Mouse (Mus musculus): Measurements from ENCODE around the gene Ubash3b.

The Ubash3b gene

GRCm38 (mm10) chr9:41162363-41162762, 866 bp upstream of the Ubash3b start:
- DNase-seq: no peak

GRCm38 (mm10) chr9:41160536-41161176, 841 bp downstream of the Ubash3b start:
- DNase-seq: no peak

GRCm38 (mm10) chr9:41159223-41159622, 2.3 kb downstream of the Ubash3b start:
- no peak for DNase-seq

GRCm38 (mm10) chr9:41157872-41158567, 3.5 kb downstream of the Ubash3b start:
- no peak for DNase-seq

- DNase-seq: peak; percentile 58
Observed at GRCm38 (mm10) chr9:41157020-41157871, 4.3 kb downstream of the Ubash3b start.

DNA sequence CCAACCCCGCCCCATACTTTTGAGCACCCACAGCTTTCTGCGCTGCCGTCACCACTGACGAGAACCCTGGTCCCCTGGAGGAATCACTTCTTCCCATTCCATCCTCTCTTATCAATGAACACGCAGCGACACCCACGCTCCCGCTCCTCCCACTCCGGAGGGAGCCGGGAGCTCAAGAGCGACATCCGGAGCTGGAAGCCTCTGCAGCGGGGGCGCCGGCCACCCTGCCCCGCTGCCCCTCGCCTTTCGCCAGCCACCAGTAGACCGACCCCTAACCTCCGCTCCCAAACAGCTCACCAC, 4.8 kb downstream of the Ubash3b start:
- no peak for DNase-seq

DNA sequence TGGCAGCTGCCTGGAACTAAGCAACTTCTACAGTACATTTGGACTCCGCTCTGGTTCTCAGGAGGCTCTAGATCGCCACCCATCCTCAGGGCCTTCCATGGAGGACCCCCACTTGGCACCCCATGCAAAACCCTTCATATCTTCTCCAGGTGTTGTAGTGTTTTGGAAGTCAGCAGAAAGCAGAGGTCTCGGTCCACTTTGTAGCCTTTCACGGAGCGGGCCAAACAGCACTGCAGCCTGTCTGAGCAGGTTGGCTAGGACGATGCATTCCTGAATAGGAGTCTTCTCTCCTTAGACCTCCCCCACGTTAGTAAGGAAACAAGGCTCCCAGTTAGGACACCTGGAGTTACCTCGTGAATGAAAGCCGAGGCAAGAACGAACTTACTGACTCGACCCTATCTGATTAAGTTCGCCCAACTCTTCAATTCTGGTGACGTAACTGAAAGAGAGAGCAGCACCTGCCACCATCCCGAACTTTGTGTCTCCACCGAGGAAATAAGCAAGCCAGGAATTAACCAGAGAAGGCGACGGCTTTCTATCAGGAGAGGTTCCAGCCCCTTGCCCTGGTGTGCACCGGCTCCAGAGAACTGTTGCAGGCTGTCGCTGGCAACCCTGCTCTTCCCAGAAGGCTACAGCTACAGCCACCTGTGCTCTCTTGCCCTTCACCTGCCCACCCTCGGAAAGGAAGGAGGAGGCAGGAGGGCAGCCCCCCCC, 5.3 kb downstream of the Ubash3b start:
- no peak for DNase-seq

- no peak for DNase-seq
Observed at GRCm38 (mm10) chr9:41153979-41154378, 7.5 kb downstream of the Ubash3b start.

DNA sequence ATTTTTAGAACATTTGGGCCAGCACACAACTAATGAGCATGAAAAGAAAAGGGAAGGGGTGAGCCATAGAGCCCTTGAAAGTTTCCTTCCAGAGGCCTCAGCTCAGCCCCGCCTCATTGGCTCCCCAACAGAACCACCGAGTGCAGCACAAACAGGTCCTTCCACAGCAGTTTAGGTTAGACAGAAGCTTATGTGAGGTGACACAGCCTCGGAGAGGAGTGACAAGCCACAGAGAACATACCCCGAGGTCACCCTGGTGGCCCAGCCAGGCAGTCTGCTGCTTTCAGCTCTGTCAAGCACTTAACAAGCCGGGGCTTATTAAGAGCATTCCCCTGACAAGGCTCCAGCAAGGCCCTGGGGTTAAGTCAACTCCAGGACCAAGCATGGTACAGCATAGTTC, 8.4 kb downstream of the Ubash3b start:
- DNase-seq: peak in 1 of 2 experiments; percentile 14

DNA sequence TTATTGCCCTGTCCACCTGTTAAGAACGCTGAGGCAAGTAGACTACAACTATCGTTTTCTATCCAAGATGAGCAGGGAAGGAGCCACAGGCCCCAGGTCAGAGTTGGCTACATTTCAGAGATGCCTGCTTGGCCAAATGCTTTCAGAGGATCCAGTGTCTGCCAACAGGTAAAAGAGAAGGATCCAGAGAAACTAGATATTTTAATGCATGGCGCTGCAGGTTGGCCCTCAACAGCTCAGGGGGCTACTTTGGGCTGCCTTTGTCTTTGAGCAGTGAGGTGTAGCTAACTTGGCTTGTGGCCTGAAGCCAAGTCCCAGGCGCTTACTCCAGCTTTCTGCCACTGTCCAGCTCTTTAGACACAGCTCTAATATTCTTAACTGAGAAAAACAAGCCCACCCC, 10.0 kb downstream of the Ubash3b start:
- DNase-seq: no peak

DNA sequence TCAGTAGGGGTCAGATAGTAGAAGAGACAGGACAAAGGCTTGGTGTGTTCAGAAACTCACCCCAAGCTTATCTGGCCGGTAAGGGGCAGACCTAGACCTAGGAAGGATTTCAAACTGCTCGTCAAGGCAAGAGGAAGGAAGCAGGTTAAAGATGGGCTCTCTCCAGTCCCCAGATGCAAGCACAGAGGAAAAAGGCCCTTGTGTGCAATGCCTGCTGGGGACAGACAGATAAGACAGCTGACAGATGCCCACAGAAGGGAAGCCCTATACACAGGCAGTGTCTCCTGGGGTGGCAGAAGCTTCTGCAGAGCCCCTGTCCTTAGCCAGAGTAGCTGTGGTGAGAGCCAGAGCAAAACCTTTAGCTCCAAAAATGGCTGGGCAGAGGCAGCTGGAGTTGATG, 11.6 kb downstream of the Ubash3b start:
- DNase-seq: no peak

- no peak for DNase-seq
Observed at GRCm38 (mm10) chr9:41149079-41149676, 12.3 kb downstream of the Ubash3b start.

GRCm38 (mm10) chr9:41148600-41148999, 12.9 kb downstream of the Ubash3b start:
- no peak for DNase-seq

DNA sequence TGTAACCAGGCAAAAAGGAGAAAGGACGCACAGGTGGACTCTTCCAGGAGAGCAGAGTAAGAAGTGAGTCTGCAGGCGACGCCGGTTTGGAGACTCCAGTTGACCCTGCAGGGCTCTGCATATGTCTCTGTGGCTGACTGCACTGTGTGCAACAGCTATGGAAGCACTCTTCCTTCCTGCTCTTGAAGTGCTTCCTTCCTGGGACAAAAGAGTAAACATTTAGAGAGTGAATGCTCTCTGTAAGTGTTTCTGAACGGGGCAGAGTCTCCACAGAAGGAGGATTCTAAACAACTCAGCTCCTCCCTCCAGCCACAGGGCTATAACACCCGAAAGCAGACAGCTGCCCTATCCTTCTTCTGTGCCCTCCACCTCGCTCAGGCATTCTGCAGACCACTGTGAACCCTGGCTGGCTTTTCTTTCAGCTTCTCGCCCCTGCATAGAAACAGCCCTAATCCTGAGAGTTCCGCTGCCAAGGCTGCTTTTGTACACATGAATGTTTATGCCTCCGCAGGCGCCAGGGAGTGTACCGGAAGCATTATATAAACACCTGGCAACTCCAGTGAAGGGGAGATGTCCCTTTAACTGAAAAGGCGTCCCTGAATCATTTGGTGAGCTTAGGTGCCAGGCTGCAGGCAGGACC, 14.2 kb downstream of the Ubash3b start:
- peak in 1 of 2 experiments; percentile 14 for DNase-seq

- DNase-seq: no peak
Observed at GRCm38 (mm10) chr9:41143825-41144224, 17.7 kb downstream of the Ubash3b start.

DNA sequence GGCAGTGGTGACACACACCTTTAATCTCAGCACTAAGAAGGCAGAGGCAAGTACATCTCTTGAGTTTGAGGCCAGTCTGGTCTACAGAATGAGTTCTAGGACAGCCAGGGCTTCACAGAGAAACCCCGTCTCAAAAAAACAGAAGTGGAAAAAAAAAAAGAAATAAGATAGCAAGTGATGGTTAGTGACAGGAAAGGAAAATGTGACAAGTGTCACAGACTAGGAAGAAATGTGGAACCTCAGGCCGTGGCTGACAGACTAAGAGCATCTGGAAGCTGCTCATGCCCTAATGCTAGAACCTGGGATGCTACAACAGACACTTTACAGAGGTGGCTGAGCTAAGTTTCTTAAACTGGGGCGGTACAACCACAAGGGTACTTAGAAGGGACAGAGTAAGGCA, 18.4 kb downstream of the Ubash3b start:
- DNase-seq: no peak

GRCm38 (mm10) chr9:41141026-41141425, 20.5 kb downstream of the Ubash3b start:
- peak; percentile 28 to 30 for DNase-seq

DNA sequence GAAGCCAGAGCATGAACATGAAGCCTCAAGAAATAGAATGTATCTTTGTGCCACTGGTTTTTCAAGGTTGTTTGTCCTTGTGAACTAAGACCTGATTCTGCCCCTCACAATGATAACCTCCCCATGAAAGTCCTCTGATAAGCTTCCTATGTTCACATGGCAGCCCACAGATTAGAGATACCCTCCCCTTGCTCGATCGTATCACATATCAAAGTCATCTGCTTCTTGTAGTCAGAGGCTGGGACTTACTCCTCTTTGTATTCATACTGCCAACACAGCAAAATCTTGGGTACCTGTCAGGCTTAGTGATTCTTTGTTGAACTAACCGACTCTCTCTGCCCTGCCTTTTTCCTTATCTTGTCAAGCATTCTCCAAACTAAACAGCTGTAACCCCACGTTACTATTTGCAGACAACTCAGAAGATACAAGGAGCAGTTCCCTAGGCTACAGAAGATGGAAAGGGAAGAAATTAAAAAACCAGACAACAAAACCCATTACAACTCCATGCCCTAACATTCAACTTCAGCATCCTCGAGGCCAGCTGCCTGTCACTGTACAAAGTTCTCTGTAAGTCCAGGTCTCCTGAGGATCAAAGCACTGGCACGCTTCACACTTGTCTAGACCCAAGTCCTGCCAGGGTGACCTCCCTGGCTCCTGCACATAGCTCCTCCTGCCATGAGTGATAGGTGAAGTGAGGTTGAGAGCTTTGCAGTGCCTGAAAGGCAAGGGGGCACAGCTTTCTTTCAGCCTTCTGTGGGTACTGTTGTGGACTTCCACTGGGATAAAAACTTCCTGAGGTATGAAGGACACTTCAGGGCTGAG, 22.3 kb downstream of the Ubash3b start:
- DNase-seq: no peak

DNA sequence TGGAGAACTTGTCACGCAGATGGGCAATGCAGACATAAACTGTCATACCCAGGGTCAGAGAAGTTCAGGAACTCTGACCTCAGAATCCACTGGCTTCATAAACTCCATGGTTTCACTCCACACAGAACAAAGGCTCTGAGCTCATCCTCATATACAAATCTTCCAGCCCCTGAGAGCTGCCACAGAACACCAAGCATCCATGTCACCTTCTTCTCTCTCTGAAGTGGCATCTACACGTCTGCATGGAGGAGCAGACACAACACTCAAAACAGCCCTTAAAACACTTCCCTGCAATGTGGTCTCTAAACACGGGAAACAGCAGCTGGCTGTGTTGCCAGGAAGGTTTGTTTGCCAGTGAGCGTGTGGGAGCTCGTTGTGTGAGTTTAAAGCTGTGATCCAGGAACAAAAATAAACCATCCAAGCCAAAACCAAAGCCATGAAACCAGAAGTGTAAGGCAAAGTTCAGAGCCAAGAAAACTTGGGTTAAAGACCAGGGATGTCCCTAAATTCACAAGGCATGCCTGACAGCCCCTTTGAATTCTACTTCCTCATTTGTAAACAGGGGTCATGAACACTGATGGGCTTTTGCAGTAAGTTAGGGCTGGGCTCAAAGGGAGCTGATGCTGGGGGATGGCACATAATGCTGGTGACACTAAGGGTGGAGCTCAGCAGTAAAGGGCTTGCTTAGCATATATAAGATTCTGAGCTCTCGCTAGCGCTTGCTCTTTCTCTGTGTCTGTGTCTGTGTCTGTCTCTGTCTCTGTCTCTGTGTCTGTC, 24.6 kb downstream of the Ubash3b start:
- peak; percentile 44 to 50 for DNase-seq

DNA sequence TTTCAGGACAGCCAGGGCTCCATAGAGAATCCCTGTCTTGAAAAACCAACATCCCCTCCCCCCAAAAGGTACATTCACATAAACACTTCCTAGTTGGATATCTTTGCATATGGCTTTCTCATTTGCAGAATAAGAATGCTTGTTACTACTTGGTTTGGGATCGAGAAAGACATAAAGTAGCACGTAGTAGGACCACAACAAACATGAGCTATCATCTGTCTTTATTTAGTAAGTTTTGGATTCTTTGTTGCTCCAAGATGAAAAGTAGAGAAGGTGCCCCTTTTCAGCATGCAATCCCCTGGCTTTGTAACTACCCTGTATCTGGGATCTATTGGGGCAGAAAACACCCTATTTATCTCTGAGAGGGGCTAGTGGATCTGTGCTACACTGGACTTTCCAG, 25.2 kb downstream of the Ubash3b start:
- no peak for DNase-seq

DNA sequence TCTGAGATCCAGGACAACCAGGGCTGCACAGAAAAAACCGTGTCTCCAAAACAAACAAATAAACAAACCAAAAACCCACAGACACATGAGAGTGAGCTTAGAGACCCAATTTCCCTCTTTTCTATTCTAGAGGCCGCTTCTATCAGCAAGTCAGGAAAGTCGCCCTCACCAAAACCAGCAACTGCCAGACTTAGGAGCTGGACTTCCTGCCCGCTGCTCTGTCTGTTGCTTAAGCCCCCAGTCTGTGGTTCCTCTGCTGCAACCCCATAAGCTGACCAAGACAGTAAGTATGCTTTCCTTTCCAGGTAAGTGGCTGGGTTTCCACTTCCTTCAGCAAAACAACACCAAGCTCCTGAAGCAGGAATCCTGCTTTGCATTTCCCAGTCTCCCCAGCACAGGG, 26.6 kb downstream of the Ubash3b start:
- no peak for DNase-seq

All from B cell, adult 2 months (primary cell).